Mouse (Mus musculus) B cell, adult 67 days (primary cell): ENCODE data around the gene Olfr1087. TPM values are rescaled to one million over a fixed set of nuclear protein-coding genes. Genes with fewer than 3 reads are reported as not detected.

ENCODE experiments used
- total RNA-seq, 2 experiments: library from RNA; stranded (reverse); gene quantifications; 4 replicates each; pipeline ENCODE4 v1.2.4; 2023

The Olfr1087 gene
- total RNA-seq = not detected

DNA sequence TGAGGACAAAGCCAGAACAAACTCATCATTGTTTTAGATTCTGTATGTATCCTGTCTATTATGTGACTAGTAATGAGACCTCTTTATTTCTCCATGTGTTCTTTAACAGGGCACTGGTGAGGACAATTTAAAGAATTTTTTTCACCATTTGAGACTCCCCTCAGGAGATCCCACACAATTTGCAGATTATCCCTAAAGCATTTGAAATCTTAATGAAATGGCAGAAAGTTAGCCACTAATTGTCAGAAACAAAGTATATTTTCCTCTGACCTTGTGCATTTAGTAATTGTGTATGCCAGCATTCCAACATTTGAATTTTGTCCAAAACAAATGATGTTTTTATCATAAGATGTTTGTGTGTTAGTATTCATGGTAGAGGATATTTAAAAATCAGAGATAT is at the start of gene Olfr1087:
TSS of gene Olfr1087 (minus strand) at position 101 of the 400 bp plus-strand sequence.

DNA sequence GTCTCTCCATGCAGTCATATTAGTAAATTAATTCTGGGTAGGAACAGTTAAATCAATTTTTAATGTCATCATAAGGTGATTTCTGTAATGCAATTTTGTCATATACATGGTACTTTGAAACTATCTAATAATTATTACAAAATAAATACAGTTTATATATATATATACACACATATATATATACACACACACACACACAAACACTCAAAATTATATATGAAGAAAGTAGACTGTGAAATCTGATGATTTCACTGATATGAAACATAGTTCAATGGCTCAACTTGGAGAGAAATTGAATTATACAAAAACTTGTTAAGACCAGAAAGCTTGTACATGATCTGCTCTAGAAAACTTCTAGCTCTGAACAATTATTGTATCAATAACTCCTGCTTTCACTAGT is 35.4 kb upstream of the Olfr1087 start, which contains the start of gene Olfr1089:
TSS of gene Olfr1089 (minus strand) at position 101 of the 400 bp plus-strand sequence.

DNA sequence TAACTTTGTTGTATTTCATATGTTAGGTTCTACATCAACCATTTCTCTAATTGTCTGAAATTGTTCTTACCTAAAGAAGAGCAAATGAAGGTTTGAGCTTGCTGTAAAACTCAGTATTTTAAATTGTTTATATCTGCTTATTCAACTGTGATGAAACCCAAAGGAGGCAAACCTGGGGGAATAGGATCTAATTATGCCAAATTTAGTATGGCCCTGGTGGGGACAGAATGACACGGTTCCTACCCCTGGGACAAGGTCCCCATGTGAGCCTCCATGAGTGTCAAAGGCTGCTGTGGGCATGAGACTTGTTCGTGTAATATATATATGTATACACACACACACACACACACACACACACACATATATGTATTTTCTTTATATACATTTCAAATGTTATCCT is 18.2 kb downstream of the Olfr1087 start, which contains the start of gene Olfr1086:
TSS of gene Olfr1086 (minus strand) at position 101 of the 400 bp plus-strand sequence.

DNA sequence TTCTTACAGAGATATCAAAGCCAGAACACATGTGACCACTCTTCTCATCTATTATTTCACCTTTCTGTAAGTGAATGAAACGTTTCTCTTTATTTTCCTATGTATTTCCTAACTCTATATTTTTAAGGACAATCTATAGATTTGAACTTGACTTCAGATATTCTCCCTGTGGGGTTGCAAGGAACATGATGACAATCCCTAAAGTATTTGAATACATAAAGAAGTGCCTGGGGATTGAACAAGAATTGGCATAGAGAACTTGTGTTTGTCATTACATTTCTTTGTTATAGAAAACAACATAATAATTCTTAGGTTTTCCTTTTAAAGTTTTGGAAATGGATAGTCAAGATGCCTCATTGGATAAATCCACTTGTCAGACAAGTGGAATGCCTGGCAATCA is 36.3 kb downstream of the Olfr1087 start, which contains the start of gene Olfr1085:
TSS of gene Olfr1085 (minus strand) at position 101 of the 400 bp plus-strand sequence.

DNA sequence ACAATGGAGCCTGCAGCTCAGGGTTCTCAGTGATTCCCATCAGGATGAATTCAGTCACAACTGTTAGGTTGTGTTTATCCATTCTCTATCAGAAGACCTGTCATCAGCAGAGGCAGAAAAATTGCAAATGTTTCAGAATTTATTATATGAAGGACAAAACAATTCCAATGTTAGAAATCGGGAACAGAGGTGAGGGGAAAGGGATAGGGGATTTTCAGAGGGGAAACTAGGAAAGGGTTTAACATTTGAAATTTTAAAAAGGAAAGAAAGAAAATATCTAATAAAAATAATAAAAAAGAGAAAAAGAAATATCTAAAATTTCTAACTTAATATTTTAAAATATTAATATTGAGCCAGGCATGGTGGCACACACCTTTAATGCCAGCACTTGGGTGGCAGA is 58.6 kb downstream of the Olfr1087 start, which contains the start of gene Olfr1084:
TSS of gene Olfr1084 (minus strand) at position 101 of the 400 bp plus-strand sequence.

Other genes with a start within 250 kb of the Olfr1087 start
- not detected for gene Olfr1065, start 247.8 kb downstream of the Olfr1087 start, total RNA-seq
- not detected for gene Olfr1066, start 242.1 kb downstream of the Olfr1087 start, total RNA-seq
- not detected for gene Olfr228, start 211.0 kb downstream of the Olfr1087 start, total RNA-seq
- gene Olfr1076, start 189.9 kb downstream of the Olfr1087 start, total RNA-seq = not detected
- not detected for gene Olfr1079, start 155.9 kb downstream of the Olfr1087 start, total RNA-seq
- not detected for gene Olfr1080, start 140.2 kb downstream of the Olfr1087 start, total RNA-seq
- not detected for gene Olfr1082, start 99.4 kb downstream of the Olfr1087 start, total RNA-seq
- gene Olfr1084, start 58.7 kb downstream of the Olfr1087 start, total RNA-seq = not detected
- gene Olfr1085, start 36.4 kb downstream of the Olfr1087 start, total RNA-seq = not detected
- gene Olfr1086, start 18.3 kb downstream of the Olfr1087 start, total RNA-seq = not detected
- not detected for gene Olfr1089, start 35.3 kb upstream of the Olfr1087 start, total RNA-seq
- gene Olfr1090, start 60.6 kb upstream of the Olfr1087 start, total RNA-seq = not detected
- gene Olfr1093, start 84.1 kb upstream of the Olfr1087 start, total RNA-seq = not detected
- gene Olfr141, start 111.6 kb upstream of the Olfr1087 start, total RNA-seq = not detected
- gene Olfr1094, start 126.3 kb upstream of the Olfr1087 start, total RNA-seq = not detected
- gene Olfr1095, start 153.3 kb upstream of the Olfr1087 start, total RNA-seq = not detected
- not detected for gene Gm13723, start 176.4 kb upstream of the Olfr1087 start, total RNA-seq
- gene Olfr1097, start 193.8 kb upstream of the Olfr1087 start, total RNA-seq = not detected
- not detected for gene Olfr1098, start 226.2 kb upstream of the Olfr1087 start, total RNA-seq